Mouse (Mus musculus): Measurements from ENCODE around the gene Kcng4.

GRCm38 (mm10) chr8:119636766-119637165 is 1.3 kb upstream of the Kcng4 start:
- TF ChIP-seq CTCF (IDR thresholded peaks at IDR 0.05) = no peak
- no peak for TF ChIP-seq POLR2A (IDR thresholded peaks at IDR 0.05; ENCODE audit: insufficient read depth, low read depth, low read length)

Measured in heart, adult 2 months (tissue).